Mouse (Mus musculus): ENCODE results near the gene Fxr1. TPM values are rescaled to one million over a fixed set of nuclear protein-coding genes. Genes with fewer than 3 reads are reported as not detected.

Fxr1 gene
- polyA plus RNA-seq, 1 experiment = 156 TPM

DNA sequence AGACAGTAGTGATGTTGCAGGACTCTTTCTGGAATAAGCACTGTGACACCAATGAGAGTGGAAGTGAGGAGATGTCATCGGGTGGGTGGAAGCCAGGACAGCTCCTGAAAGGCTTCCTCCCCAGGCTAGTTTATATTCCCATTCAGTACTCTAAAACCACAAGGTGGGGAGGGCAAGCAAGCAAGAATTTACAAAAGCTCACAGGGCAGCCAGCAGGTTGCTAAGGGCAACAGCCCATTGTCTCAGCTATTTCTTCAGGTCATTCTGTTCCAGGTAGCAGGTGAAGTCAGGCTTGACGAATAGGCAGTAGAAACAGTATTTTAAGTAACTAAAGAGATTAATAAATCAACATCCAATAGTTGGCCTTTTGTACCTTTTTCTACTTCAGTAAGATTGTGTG is 13.4 kb upstream of the Fxr1 start:
- TF ChIP-seq POLR2A (IDR thresholded peaks at IDR 0.05; ENCODE audit: low read depth, low read length) (no peak), CTCF (IDR thresholded peaks at IDR 0.05; ENCODE audit: borderline replicate concordance, insufficient read depth, low read length) (no peak)
- no peaks in the 10 kb centered on the region for H3K4me1 ChIP-seq (ENCODE audit: control insufficient read depth, insufficient read depth, low read length)
- H3K27ac ChIP-seq (ENCODE audit: insufficient read depth, low read length) = no peak overlapping the region
- no peak overlapping the region for H3K4me3 ChIP-seq (ENCODE audit: insufficient read depth, low read length)

DNA sequence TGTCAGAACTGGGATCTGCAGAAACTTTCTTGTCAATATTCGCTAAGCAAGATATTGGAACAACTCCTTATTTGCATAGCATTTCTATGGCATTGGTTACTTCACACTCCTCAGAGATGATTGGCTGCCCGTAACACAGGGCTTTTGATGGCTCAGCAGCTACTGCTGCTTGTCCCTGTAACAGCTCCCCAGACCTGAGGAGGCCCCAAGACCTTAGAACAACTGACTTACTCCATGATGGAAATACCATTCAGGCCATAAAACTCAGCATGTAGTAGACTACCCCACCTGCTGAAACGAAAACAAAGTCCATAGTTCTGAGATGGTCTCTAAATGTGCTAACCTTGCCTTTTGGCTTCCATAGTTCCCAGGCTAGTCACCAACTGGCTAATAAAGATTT is 12.9 kb upstream of the Fxr1 start:
- H3K4me1 ChIP-seq (ENCODE audit: control insufficient read depth, insufficient read depth, low read length) = no peaks in the 10 kb centered on the region
- TF ChIP-seq CTCF (IDR thresholded peaks at IDR 0.05; ENCODE audit: borderline replicate concordance, insufficient read depth, low read length) (no peak), POLR2A (IDR thresholded peaks at IDR 0.05; ENCODE audit: low read depth, low read length) (no peak)
- H3K27ac ChIP-seq (ENCODE audit: insufficient read depth, low read length) = no peak overlapping the region
- no peak overlapping the region for H3K4me3 ChIP-seq (ENCODE audit: insufficient read depth, low read length)

DNA sequence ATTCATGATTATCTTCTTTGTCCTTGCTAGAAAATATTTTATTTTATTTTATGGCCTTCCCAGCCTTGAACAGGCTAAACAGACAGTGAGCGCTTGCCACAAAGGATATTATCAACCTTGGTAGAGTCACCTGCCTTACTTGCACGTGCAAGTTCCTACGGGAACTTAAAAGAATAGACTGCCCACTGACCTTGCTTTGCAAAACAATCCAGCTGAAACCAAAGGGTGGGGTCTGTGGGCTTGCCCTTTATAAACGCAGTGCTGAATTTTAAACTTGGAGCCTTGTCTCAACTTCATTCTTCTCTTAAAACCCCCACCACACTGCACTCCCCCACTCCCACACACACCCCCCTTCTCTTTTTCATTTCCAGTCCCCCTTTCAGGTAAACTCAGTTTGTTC is 12.1 kb upstream of the Fxr1 start:
- TF ChIP-seq POLR2A (IDR thresholded peaks at IDR 0.05; ENCODE audit: low read depth, low read length) = no peak
- Histone ChIP-seq H3K4me1 (ENCODE audit: control insufficient read depth, insufficient read depth, low read length) (no peaks in the 10 kb centered on the region), H3K27ac (ENCODE audit: insufficient read depth, low read length) (no peak overlapping the region), H3K4me3 (ENCODE audit: insufficient read depth, low read length) (no peak overlapping the region)

DNA sequence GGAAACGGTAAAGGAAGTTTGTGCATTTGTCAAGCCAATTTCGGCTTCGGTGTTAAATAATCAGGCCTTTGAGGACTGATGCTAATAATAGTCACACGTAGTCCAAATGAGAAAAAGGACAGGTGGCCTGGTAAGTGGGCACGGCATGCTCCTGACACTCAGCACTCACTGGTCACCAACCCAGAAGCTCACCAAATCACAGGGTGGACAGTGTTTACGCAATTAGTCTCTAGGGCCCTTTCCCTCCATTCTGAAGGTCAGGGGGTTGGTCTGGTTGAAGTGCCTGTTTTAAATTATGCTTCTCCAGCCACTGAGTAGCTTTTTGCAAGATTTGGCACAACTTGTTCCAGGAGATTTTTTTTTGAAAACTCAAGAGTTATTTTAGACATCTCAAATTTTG is 11.6 kb upstream of the Fxr1 start:
- TF ChIP-seq CTCF (IDR thresholded peaks at IDR 0.05; ENCODE audit: borderline replicate concordance, insufficient read depth, low read length) = no peak
- no peak for TF ChIP-seq POLR2A (IDR thresholded peaks at IDR 0.05; ENCODE audit: low read depth, low read length)
- H3K4me3 ChIP-seq (ENCODE audit: insufficient read depth, low read length) = no peak overlapping the region

DNA sequence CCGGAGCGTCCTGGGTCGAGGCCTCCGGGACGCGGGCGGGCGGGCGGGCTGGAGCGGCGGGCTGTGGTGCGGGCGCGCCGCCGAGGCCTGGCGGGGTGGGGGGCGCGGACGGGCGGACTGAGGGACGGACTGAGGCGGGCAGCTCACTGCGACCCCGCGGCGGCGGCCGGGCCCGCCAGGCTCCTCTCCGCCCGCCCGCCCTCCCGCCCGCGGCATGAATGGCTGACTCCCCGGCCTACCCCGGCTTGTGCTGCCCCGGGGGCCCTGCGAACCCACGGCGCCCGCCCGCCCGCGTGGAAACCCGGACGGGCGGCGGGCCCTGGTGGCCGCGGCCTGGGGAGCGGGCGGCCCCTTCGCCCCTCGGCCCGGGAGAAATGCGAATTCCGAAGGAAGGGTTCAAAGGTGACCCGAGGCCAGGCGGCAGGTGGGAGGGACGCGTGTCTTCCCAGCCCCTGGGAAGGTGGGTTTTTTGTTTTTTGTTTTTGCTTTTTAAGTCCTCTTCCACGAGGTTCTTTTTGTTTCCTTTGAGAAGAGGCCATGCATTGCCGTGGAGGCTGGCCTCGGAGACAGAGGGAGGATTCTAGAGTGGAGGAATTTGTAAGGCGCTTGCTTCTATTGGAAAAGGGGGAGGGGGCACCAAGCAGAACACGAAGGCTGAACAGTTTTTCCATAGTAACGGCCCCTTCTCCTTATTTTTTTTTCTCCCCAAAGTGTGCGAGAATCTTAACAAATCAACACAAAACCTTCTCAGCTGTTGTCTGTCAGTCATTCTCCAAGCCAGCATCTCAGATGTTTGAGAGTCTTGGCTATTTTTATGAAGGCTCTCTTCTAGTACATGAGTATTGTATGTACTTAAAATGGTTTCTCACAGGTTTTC is 877 bp downstream of the Fxr1 start:
- Histone ChIP-seq H3K4me3 (ENCODE audit: insufficient read depth, low read length) (peak overlapping the region; percentile 100), H3K4me1 (ENCODE audit: control insufficient read depth, insufficient read depth, low read length) (0 out of 2 replicates have a peak, but pooled peaks cover 4% of the 10 kb centered on the region), H3K27ac (ENCODE audit: insufficient read depth, low read length) (no peak overlapping the region)
- TF ChIP-seq POLR2A (IDR thresholded peaks at IDR 0.05; ENCODE audit: low read depth, low read length) = no peak
- TF ChIP-seq CTCF (IDR thresholded peaks at IDR 0.05; ENCODE audit: borderline replicate concordance, insufficient read depth, low read length) = no peak

More for the DNA sequence above, 11.6 kb upstream of the Fxr1 start:
- Histone ChIP-seq H3K4me1 (ENCODE audit: control insufficient read depth, insufficient read depth, low read length) (no peaks in the 10 kb centered on the region), H3K27ac (ENCODE audit: insufficient read depth, low read length) (no peak overlapping the region)

DNA sequence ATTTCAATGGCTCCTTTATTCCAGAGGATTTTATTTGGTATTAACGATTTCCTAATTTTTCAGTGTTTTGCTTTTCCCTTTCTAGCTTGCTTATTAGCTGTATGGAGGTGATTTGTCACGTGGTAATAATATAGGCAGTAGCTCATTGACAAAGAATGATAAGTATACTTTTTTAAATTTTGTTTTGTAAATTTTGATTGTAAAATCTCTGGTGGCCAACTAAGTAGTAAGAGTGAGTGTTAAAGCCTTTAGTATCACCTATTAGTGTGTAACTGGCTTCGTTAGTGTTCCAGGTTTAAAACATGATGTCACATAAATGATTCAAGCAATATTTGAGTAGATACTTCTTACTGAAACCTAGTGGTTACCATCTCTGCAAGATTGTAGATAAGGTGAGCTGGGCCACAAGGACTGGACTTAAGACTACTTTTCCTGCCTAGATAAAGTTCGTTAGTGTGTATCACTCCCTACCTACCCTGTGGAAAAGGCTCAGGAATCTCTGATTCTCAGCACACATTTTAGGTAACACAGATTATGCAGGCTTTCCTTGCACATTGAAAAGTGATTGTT is 1.6 kb downstream of the Fxr1 start:
- peak overlapping the region; percentile 27; the same call in 1 of the 2 replicates for H3K4me3 ChIP-seq (ENCODE audit: insufficient read depth, low read length)
- H3K27ac ChIP-seq (ENCODE audit: insufficient read depth, low read length) = no peak overlapping the region
- 0 out of 2 replicates have a peak, but pooled peaks cover 4% of the 10 kb centered on the region for H3K4me1 ChIP-seq (ENCODE audit: control insufficient read depth, insufficient read depth, low read length)
- no peak for TF ChIP-seq CTCF (IDR thresholded peaks at IDR 0.05; ENCODE audit: borderline replicate concordance, insufficient read depth, low read length)
- TF ChIP-seq POLR2A (IDR thresholded peaks at IDR 0.05; ENCODE audit: low read depth, low read length) = no peak

DNA sequence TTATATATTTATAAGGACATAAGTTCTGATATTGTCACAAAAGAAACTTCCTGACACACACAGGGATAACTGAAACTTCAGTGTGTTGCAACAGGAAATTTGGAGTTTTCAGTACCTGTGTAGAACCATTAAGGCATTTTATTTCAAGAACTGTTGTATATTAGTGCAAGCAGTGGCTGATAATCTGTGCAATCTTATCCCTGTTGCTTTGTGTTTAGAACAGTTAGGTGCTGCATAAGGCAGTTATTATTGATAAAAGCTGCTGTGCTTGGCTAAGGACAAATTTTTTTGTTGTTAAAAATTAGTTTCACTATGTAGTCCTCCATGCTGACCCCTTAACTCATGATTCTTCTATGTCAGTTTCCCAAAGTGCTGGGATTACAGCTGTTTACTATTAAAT is 9.2 kb downstream of the Fxr1 start:
- TF ChIP-seq POLR2A (IDR thresholded peaks at IDR 0.05; ENCODE audit: low read depth, low read length) = no peak
- no peak for TF ChIP-seq CTCF (IDR thresholded peaks at IDR 0.05; ENCODE audit: borderline replicate concordance, insufficient read depth, low read length)
- H3K4me3 ChIP-seq (ENCODE audit: insufficient read depth, low read length) = no peak overlapping the region

DNA sequence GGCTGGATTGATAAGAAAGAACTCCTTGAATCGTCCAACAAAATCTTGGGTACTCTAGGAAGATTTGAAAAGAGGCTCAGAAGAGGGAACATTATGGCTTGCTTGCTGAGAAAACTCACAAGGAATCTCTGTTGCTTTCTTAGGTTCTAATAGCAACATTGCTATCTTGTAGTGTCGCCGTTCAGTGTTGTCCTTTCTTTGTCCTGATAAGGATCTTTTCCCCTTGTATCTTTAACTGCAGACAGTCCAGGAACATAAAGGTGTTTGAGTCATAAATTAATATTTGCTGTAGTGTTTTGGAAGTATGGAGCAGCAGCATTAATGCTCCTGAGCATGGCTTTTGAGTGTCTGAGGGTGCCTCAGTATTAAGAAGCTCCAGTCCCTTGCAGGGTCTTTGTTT is 10.9 kb downstream of the Fxr1 start:
- TF ChIP-seq POLR2A (IDR thresholded peaks at IDR 0.05; ENCODE audit: low read depth, low read length) = no peak
- Histone ChIP-seq H3K4me1 (ENCODE audit: control insufficient read depth, insufficient read depth, low read length) (no peaks in the 10 kb centered on the region), H3K27ac (ENCODE audit: insufficient read depth, low read length) (no peak overlapping the region), H3K4me3 (ENCODE audit: insufficient read depth, low read length) (no peak overlapping the region)

More for the DNA sequence above, 9.2 kb downstream of the Fxr1 start:
- H3K27ac ChIP-seq (ENCODE audit: insufficient read depth, low read length) = no peak overlapping the region
- 0 out of 2 replicates have a peak, but pooled peaks cover 2% of the 10 kb centered on the region for H3K4me1 ChIP-seq (ENCODE audit: control insufficient read depth, insufficient read depth, low read length)

DNA sequence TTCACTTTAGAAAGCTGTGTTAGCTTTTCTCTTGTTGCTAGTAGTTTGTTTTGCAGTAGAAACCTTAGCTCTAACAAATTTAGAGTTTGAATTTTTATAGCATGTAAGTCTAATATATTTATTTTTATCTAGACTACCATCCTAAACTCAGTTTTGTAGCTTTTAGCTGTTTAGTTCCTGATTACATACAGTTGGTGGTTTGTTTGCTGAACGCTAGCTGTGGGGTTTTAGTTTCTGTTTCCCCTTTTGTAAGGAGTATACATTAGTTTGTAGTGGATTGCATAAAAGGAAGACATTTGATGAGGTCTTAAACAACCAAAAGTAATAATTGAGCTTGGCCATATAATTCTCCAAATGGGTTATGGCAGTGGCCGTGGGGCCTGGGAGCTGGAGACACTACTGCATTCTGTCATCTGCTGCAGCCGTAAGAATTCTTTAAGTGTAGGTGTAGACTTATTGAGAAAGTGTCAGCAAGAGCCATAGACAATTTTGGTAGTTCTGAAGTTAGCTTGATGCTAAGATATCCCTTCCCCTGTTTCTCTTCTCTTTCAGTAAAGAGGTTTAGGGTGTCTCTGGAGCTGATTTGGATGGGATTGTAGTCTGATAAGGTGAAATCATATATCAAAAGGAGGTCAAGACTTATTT is 14.1 kb downstream of the Fxr1 start:
- Histone ChIP-seq H3K4me1 (ENCODE audit: control insufficient read depth, insufficient read depth, low read length) (no peaks in the 10 kb centered on the region; the same call in 1 of the 2 replicates), H3K4me3 (ENCODE audit: insufficient read depth, low read length) (no peak overlapping the region), H3K27ac (ENCODE audit: insufficient read depth, low read length) (no peak overlapping the region)
- TF ChIP-seq CTCF (IDR thresholded peaks at IDR 0.05; ENCODE audit: borderline replicate concordance, insufficient read depth, low read length) (no peak), POLR2A (IDR thresholded peaks at IDR 0.05; ENCODE audit: low read depth, low read length) (no peak)

DNA sequence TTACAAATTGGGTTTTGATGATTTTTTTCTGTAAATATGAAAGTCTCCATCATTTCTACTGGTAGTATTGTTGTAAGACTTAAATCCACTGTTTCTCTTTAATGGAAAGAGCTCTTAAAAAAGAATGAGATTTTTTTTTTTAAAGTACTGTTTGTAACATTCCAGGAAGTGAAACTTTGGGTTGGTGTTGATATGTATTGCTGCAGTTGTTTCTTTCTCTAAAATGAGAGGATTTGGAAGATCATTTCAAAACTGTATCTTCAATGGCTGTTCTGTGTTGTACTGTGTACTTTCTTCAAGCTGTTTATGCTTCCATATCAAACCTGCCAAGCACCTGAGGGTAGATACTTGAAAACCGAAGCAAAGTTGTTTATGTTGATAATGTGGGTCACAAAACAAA is 15.1 kb downstream of the Fxr1 start:
- no peaks in the 10 kb centered on the region; the same call in 1 of the 2 replicates for H3K4me1 ChIP-seq (ENCODE audit: control insufficient read depth, insufficient read depth, low read length)
- H3K4me3 ChIP-seq (ENCODE audit: insufficient read depth, low read length) = no peak overlapping the region
- H3K27ac ChIP-seq (ENCODE audit: insufficient read depth, low read length) = no peak overlapping the region
- TF ChIP-seq POLR2A (IDR thresholded peaks at IDR 0.05; ENCODE audit: low read depth, low read length) = no peak
- no peak for TF ChIP-seq CTCF (IDR thresholded peaks at IDR 0.05; ENCODE audit: borderline replicate concordance, insufficient read depth, low read length)
